Mouse (Mus musculus) bone marrow, adult 2 months (tissue): ENCODE data around the gene Sema3f. TPM values are rescaled to one million over a fixed set of nuclear protein-coding genes. Genes with fewer than 3 reads are reported as not detected.

Source experiments
- H3K27ac ChIP-seq: fragments of 200-500 bp; 2 replicates; pipeline ENCODE4 v1.5.1; 2012; ENCODE audit warnings: low read depth, mild to moderate bottlenecking, control low read depth, inconsistent platforms, low read length; ENCODE audit not compliant: control insufficient read depth, poor library complexity, insufficient read depth
- H3K4me1 ChIP-seq: fragments of 200-500 bp; 2 replicates; pipeline ENCODE4 v1.6.1; 2011; ENCODE audit warnings: low read length; ENCODE audit not compliant: control insufficient read depth, insufficient read depth
- H3K4me3 ChIP-seq: fragments of 200-500 bp; replicated peaks from 2 replicates; pipeline ENCODE3; 2011; ENCODE audit warnings: mild to moderate bottlenecking, low read depth, low read length, control low read depth; ENCODE audit not compliant: control insufficient read depth
- CTCF ChIP-seq: fragments of 200-500 bp; IDR thresholded peaks from 2 replicates; pipeline ENCODE4 v1.5.1; 2011; ENCODE audit warnings: low read length, control low read depth; ENCODE audit not compliant: control insufficient read depth, insufficient read depth
- POLR2A ChIP-seq: fragments of 200-500 bp; IDR thresholded peaks from 2 replicates; pipeline ENCODE4 v1.6.1; 2011; ENCODE audit warnings: low read depth, mild to moderate bottlenecking, control low read depth, low read length, borderline replicate concordance; ENCODE audit not compliant: control insufficient read depth
- WGBS: fragments of 180-500 bp; shearing (Covaris S2); methylation state at CpG from one replicate; pipeline ENCODE4 v1.1.7; 2018; 5-methylcytosine and 5-hydroxymethylcytosine counted together
- polyA plus RNA-seq: library from polyadenylated mRNA; stranded (reverse); fragments of >200 nt; gene quantifications from 2 replicates; pipeline ENCODE4 v1.2.4, GENCODE M21; 2011; ENCODE audit warnings: low replicate concordance; ENCODE audit not compliant: missing spikeins, insufficient read depth, insufficient read length

The Sema3f gene
- polyA plus RNA-seq, 1 experiment, result 5.0 TPM

DNA sequence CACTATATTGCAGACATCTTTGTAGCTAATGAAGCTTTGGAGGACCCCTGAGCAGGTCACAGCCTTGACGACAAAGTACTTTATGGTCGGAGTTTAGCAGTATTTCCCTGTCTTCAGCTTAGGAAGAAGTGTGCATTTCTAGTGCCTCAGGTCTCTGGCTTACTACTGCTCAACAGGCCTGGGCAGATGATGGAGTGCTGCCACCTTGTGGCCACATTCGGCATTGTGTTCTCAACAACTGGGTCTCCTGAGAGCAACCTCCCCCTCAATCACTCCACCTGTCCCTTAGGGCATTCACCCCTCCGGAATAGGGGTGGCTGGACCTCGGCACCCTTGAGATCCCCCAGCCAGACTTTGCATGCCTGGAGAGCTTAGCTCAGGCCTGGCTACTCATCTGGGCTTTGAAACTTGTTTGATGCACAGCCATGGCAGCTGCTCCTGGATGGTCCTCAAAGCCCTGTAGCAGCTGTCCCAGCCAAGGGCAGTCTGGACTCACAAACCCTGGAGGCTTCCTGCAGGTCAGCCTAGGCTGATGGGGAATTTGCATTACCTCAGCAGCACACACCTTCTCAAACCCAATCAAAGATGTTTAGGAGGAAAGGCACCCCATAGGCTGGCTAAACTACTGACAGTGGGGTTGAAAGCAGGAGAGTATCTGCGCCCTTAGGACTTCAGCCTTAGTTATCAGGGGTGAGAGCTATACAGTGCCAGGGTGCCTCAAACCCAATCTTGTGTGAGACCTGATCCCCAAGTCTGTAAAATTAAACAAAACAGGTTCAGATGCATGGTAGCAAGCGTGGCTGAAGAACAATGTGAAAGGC lies 28.0 kb upstream of the Sema3f start:
- Histone ChIP-seq H3K4me1 (no peaks in the 10 kb centered on the region), H3K4me3 (no peak overlapping the region), H3K27ac (no peak overlapping the region)
- TF ChIP-seq POLR2A (no peak), CTCF (peak; percentile 98)
- 23% methylated on average over 7 of the region's 7 CpGs for WGBS

DNA sequence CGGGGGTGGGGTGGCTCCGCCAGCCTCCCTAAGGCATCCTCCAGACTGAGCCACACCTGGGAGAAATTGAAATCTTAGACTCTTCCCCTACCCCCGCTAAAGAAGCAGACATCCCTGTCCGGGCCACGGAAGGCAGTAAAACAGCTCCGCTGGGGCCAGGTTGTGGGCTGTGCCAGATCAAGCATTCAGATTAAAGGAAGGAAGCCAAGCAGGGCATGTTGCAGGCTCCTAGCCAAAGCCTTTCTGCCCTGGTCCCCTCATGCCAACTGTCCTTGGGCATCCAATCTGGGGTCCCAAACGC lies 25.9 kb upstream of the Sema3f start:
- H3K4me3 ChIP-seq, result no peak overlapping the region
- under 1% methylated on average over 7 of the region's 7 CpGs for WGBS

DNA sequence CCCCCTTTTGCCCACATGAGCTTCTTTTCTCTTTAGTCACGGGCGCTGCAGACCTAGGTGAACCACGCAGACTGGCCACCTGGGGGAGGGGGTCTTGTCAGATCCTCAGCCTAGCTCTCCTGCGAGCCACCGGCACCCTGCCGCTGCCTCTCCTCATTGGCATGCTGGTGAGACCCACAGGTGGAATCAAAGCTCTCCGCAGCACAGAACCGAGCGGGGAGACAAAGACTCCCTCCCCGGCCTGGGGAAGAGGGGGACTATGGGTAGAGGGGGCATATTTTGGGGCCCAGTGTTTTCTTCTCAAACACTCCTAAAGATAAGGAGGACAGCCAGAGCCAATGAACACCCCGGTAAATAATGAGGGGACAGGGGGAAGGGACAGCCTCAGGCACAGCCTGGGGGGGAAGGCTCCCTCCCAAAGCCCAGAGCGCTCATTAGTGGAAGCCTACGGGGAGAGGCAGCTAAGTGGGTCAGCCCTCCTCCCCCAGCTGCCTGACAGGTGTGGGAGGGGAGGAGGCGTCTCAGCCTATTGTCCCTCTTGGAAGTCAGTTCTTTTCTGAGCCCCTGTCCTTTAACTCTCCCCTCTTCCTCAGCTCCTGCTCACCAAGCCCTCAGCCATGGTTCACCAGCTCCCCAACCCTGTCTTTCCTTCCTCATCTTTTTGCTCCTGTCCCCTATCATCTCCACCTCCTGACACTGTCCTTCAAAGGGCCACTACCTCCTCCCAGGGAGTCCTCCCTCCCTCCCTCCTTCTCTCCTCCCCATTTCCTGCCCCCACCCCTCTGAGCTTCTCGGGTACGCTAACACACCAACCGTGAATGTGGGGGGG lies 25.3 kb upstream of the Sema3f start:
- H3K27ac ChIP-seq, result no peak overlapping the region
- TF ChIP-seq POLR2A, result no peak
- TF ChIP-seq CTCF, result no peak
- 13% methylated on average over 17 of the region's 17 CpGs for WGBS
- no peaks in the 10 kb centered on the region for H3K4me1 ChIP-seq
- no peak overlapping the region for H3K4me3 ChIP-seq

More for the DNA sequence above, 25.9 kb upstream of the Sema3f start:
- Histone ChIP-seq H3K27ac (no peak overlapping the region), H3K4me1 (no peaks in the 10 kb centered on the region)
- TF ChIP-seq POLR2A (no peak), CTCF (no peak)

DNA sequence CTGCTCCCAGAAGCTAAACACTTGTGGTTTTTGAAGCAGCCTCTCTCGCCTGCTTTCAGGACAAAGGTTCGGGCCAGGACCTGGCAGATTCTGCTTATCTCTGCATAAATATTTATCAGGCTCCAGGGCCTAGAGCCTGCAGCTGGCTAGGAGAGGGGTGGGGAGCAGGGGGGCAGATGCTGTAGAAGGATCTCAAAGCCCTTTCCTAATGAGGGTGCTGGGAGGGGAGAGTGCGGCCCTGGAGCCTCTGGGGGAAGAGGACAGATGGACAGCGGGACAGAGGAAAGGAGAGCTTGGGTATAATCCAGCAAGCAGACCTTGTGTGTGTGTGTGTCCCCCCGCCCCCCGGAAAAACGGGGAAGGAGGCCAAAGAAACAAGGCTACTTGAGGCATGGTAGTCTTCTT lies 24.3 kb upstream of the Sema3f start:
- no peaks in the 10 kb centered on the region for H3K4me1 ChIP-seq
- 61% methylated on average over 7 of the region's 7 CpGs for WGBS
- H3K4me3 ChIP-seq, result no peak overlapping the region
- H3K27ac ChIP-seq, result no peak overlapping the region
- no peak for TF ChIP-seq POLR2A
- no peak for TF ChIP-seq CTCF

DNA sequence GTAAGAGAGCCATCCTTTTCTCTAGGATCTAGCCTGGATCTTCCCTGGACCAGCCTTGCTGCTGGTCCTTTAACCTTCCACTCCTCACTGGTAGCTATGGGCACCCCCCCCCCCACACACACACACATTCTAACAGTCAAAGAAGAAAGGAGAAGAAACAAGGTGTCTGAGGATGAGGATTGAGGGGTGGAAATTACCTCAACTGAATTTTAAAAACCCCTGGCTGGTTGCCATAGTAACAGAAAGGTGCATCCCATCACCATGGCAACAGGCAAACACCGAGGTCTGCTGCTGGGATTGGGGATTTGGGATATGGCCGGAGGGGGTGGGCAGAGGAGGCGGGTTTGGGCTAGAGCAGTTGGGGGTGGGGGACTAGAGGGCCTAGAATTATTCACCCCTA lies 19.4 kb upstream of the Sema3f start:
- WGBS, result 77% methylated on average over 3 of the region's 3 CpGs
- Histone ChIP-seq H3K27ac (no peak overlapping the region), H3K4me1 (no peaks in the 10 kb centered on the region), H3K4me3 (no peak overlapping the region)
- TF ChIP-seq POLR2A (no peak), CTCF (no peak)

DNA sequence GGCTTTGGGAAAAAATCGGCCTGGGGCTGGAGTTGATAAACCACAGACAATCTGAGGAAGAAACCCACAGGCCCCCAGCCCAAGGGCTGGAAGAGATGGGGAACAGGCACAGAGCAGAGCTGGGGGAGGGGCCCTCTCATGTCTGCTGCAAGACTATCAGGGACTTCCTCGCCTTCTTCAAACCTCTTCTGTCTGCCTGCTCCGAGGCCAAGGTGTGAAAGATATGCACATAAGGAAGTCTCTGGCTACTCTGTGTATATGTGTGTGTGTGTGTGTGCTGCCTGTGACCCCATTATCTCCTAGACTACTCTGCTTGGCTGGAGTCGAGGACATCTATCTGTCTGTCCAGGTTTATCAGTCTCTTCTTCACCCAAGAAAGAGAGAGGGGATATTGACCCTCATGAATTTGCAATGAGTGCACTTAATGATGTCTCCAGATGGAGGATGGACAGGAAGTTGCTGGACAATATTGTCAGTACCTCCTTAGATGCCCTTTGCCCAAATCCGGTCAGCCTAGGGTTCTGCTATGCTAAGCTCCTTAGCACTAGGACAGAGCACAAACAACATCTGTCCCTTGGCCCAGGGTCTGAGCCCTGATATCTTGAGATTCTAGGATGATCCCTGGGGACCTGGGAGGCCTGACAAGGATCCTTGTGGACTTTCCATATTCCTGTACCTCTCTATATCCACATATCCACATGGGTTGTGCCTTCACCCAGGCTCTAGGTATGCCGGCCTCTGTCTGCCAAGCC lies 18.8 kb upstream of the Sema3f start:
- TF ChIP-seq POLR2A (no peak), CTCF (no peak)
- Histone ChIP-seq H3K27ac (no peak overlapping the region), H3K4me1 (peaks cover 1% of the 10 kb centered on the region; the same call in 1 of the 2 replicates), H3K4me3 (no peak overlapping the region)
- WGBS, result 58% methylated on average over 6 of the region's 6 CpGs

DNA sequence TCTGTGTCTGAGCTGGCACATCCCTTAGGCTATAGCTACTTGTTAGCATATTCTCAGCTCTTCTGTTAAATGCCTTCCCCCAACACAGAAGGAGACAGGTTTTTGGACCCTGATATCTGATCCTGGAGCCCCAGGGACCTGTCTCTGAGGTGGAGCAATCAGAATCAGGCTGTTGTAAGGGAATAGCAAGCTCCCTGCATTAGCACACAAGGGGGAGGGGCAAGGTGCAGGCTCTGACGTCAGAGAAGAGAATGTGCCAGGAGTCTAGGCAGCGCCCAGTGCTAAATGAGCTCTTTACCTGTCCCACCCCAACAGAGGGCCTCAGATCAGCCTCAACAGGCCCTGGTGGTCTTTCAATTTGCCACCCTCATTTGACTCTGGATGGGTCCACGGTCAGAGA lies 16.8 kb upstream of the Sema3f start:
- peaks cover 1% of the 10 kb centered on the region; the same call in 1 of the 2 replicates for H3K4me1 ChIP-seq
- TF ChIP-seq CTCF (no peak), POLR2A (no peak)
- no peak overlapping the region for H3K4me3 ChIP-seq
- no peak overlapping the region for H3K27ac ChIP-seq
- 59% methylated on average over 3 of the region's 3 CpGs for WGBS

DNA sequence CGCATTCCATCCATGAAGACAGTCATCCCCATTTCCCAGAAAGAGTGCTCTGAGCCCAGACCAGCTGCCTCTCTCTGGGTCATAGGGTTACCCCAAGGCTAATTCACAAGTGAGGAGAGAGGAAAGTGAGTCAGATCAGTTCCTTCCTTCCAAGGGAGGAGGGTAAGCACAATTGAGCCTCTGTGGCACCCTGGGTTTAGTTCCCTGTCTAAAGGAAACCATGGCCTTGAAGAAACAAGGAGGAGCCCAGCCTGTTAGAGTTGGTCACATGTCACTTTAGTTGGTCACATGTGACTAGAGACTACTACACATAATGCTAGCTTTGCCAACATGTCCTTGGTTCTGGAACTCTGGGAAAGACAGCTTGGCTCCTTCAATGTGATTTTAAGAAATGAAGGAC lies 14.5 kb upstream of the Sema3f start:
- H3K4me1 ChIP-seq, result peaks cover 1% of the 10 kb centered on the region; the same call in 1 of the 2 replicates
- no peak for TF ChIP-seq POLR2A
- TF ChIP-seq CTCF, result no peak
- no peak overlapping the region for H3K27ac ChIP-seq
- H3K4me3 ChIP-seq, result no peak overlapping the region
- 94% methylated on average over 1 of the region's 1 CpGs for WGBS
